Mouse (Mus musculus): ENCODE results near the gene Wdr1.
A peak's percentile ranks its signal among the peaks of the same experiment; 100 is the strongest.
"Not testable (repeated sequence)": the region's sequence is repeated elsewhere in the genome, so short reads cannot be mapped to it uniquely, and the experiment has no call there.

Wdr1 gene

DNA sequence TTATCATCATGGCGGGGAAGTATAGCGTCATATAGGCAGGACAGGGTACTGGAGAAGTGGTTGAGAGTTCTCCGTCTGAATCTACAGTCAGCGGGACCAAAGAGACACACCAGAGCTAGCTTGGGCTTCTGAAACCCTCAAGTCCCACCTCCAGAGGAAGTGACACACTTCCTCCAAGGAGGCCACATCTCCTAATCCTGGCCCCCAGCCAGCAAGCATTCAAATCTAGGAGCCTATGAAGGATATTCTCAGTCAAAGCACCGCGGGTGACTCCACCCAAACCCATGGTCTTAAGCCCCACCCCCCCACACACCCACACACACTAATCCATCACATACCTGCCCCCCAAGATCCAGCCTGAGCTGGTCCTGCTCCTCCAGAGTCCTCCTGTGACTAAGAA, 69.1 kb downstream of the Wdr1 start:
- no peak for DNase-seq

DNA sequence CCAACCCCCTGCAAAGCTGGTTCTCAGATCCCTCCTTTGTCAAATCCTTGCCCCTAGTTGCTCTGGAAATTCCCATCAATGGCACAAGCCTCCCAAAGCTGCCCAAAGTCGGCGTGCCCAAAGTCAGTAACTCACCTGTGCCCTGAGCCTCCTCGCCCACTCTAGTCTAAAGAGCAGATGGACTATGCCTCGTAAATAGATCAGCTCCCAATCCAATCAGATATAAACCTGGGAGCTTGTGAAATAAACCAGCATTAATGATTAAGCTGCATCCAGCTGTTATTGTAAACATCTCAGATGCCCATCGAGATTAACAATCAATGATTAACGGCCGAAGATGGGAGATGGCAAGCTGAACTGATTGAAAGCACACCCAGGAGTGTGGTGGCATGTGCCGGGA, 71.3 kb downstream of the Wdr1 start:
- DNase-seq: no peak

DNA sequence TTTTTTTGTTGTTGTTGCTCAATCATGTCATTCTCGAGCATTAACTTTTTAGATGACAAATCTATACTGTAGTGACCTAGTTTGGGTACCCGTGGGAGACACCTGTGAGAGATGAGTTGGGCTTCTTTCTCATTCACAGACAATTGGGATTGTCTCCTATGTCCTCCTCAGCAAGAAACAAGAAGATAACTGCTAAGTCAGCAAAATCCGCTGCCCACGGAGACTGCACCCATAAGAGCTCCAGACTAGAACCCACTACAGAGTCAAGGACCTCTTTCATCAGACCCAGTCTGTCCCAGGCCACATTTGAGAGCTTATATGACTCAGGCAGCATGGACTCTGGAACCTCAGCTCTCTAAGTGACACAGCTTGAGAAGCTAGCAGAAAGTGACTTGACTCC, 73.3 kb downstream of the Wdr1 start:
- DNase-seq: no peak

- DNase-seq: no peak
These were observed 74.1 kb downstream of the Wdr1 start for GRCm38 (mm10) chr5:38488673-38489615.

GRCm38 (mm10) chr5:38488026-38488425, 75.0 kb downstream of the Wdr1 start:
- DNase-seq: no peak

DNA sequence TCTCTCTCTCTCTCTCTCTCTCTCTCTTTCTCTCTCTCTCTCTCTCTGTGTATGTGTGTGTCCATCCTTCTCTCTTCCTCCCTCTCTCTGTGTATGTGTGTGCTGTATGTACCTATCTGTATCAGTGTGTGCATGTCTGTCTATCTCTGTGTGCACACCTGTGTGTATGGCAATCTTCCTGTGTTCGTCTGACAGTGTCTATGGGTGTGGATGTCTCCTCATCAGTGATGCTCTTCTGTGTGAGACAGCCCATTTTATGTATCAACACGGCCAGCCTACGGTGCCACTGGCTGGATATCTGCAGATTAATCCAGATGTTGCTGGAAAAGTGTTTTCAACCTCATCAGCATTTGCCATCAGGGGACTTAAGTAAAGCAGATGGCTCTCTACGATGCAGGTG, 75.8 kb downstream of the Wdr1 start:
- DNase-seq: no peak

- DNase-seq: no peak
These were observed 77.1 kb downstream of the Wdr1 start for GRCm38 (mm10) chr5:38485946-38486345.

GRCm38 (mm10) chr5:38483518-38484110, 79.4 kb downstream of the Wdr1 start:
- no peak for DNase-seq

DNA sequence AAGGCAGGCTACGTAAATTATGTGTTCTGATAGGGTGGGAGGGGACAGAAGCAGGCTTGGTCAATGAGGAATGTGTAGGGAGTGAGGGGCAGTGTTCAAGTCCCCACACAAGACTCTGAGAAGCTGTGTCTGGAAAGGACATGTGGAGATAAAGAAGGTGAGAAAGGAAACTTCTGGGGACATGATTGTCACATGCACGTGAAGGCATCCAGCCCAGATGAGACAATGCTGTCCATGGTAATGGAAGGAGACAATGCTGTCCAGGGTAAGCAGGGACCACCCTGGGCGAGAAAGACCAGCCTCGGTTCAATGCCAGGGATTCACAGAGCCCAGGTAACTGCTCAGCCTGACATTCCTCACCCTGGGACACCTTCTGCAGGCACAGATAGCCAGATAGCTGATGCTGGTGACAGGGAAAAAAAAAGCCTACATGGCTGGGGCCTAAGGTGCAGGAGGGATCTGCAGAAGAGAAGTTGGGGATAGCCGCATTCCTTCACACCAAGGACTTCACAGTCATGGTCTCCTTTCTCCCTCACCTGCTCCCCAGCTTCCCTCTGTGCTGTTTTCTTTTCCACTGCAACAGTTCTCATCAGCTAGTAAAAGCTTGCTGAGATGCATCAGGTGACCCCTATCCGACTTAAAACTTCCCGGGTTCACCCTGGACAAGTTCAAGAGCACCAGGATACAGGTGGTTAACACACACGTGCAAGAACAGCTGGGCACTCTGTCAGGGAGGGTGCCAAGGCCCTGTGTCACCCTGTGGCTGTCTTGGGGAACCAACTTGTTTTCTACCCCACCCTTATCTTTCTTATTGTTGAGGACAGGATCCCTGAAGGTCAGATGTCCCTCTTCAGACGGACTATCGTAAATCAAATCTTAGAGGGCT, 82.0 kb downstream of the Wdr1 start:
- DNase-seq: no peak

DNA sequence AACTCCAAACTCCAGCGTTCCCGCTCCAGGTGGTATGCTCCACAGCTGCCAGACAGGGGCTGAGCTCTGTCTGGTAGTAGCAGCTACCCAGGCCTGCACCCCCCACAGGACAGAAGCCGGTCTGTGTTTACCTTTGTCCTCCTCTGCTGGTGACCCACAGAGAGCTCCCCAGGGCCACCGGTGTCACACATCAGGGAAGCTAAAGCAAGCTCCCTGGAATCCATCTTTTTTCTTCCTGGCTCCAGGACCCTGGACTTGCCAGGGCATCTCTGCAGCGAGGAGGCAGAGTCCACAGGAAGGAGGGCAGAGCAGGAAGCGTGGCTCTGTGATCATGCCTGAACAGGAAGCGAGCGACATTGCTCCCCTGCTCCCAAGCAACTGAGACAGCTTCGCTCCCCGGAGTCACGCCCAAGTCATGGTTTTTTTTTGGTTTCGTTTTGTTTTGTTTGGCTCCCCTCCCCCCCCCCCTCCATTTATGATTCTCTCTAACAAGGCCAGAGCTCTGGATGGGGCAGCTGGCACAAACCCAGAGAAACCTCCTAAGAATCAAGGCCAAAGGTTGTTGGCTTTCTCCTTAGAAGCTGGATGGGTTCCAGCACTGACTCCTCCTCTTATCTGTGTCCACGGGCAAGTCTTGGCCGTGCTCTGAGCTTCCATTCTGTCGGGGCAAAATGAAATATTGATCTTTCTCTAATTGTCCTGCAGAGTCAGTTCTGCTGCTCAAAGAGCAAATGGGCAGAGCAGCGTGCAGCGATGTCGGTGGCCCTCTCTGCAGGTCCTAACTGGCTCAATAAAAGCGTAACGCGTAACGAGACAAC, 82.9 kb downstream of the Wdr1 start:
- peak; percentile 49 for DNase-seq

DNA sequence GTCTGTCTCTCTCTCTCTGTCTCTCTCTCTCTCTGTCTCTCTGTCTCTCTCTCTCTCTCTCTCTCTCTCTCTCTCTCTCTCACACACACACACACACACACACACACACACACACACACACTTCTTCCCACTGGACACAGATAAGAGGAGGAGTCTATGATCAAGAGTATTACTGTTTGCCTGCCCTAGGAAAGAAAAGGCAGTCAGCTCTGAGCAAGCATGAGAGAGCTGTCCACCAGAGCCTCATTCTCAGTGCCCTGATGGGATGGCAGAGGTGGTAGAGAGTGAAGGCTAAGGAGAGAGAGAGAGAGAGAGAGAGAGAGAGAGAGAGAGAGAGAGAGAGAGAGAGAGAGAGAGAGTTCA, 83.5 kb downstream of the Wdr1 start:
- not testable (repeated sequence) for DNase-seq

- DNase-seq: no peak
These were observed 84.0 kb downstream of the Wdr1 start for GRCm38 (mm10) chr5:38479027-38479426.

DNA sequence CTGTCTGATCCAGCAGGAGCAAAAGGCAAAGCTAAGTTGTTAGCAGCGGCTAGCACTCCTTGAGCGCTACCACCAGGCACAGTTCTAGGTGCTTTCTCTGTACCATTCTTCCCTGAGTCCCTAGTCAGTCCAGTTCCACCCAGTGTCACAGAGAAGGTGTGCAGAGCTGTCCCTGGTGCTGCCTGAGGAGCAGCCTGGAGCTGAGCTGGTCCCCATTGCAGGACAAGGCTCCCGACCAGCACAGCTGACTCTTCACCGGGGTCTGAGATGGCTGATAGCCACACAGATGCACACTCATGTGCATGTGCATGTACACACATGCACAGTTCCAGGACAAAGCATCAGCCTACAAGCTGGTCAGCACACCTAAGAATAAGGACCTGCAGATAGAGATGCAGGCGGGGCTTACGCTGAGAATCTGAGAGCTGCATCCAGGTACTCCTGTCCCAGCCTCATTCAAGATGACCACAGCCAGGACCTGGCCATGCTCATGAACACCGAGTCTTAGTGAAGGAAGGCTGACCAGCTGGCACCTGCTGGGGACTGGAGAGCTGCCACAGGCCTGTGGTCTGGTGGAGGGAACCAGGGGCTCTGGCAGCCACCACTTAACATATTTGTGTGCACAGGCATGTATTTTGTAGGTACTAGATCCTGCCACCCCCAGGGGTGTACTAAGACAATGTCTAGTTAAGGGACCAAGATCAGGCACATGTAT, 85.1 kb downstream of the Wdr1 start:
- DNase-seq: no peak

- DNase-seq: peak; percentile 48
These were observed 86.0 kb downstream of the Wdr1 start for GRCm38 (mm10) chr5:38476861-38477565.
